Mouse (Mus musculus): Measurements from ENCODE around the gene Ncoa1. TPM values are rescaled to one million over a fixed set of nuclear protein-coding genes. Genes with fewer than 3 reads are reported as not detected.
A peak's percentile ranks its signal among the peaks of the same experiment; 100 is the strongest.

Gene Ncoa1
- polyA plus RNA-seq, 1 experiment from 2014 or later = 21.0 TPM

DNA sequence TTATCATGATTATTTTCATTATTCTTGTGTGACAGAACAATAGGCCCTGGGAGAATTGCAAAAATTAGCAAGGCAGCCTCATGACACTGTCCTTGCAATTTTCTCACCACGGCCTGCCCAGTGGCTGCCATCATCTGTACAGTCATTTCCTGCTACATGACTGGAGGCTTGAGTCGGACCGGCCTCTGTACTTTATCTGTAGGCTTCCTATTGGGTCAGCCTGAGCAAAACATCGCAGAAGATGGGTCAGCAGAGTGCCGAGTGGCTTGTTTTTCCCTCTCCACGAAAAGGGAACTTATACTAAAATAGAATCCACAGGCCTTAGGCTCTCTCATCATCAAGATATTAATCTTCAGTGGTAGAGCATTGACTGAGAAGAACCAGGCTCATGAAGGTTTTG, 28.3 kb upstream of the Ncoa1 start:
- ATAC-seq = no peak
- H3K27me3 ChIP-seq (replicated peaks; ENCODE audit: control insufficient read depth, insufficient read depth, low read length) = no peaks in the 10 kb centered on the region
- no peak overlapping the region for H3K4me2 ChIP-seq (ENCODE audit: low read length)
- no peak overlapping the region for H3K4me3 ChIP-seq (replicated peaks; ENCODE audit: low read length)
- no peak overlapping the region for H3K9ac ChIP-seq (replicated peaks; ENCODE audit: low read depth, low read length)
- H3K36me3 ChIP-seq (ENCODE audit: control insufficient read depth, insufficient read depth) = no peaks in the 10 kb centered on the region
- no peaks in the 10 kb centered on the region for H3K9me3 ChIP-seq (ENCODE audit: control insufficient read depth, low read length)
- H3K27ac ChIP-seq (ENCODE audit: low read length) = no peak overlapping the region
- H3K4me1 ChIP-seq (replicated peaks; ENCODE audit: control insufficient read depth, insufficient read depth, low read length) = peaks cover 21% of the 10 kb centered on the region
- 84% methylated on average over 6 of the region's 6 CpGs for WGBS

DNA sequence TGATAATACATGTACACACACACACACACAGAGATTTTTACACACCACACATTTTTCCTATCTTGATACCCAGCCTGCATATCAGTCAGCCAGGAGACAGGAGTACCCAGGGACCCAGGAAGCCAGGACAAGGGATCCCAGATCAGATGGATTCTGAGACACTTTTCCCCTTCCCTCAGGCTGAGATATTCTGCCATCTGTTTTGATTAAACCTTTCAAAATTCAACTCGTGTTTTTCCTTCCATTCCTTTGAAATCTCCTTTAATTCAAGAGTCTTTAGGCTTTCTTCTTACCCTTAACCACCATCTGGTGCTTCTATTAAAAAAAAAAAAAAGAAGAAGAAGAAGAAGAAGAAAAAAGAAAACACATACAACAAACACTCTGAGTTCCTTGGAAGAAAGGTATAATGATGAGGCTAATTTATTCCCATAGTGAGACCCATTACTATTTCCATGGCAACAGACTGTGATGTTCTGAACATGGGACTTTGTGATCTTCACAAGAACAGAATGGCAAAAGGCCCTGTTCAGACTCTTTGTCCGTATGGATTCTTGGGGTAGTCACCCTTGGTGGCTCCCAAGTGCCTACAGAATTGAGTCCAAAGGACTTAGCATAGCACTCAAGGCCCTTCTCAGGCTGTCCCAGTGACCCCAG, 26.8 kb upstream of the Ncoa1 start:
- Histone ChIP-seq H3K27ac (ENCODE audit: low read length) (peak overlapping the region; percentile 77), H3K4me2 (ENCODE audit: low read length) (no peak overlapping the region), H3K36me3 (ENCODE audit: control insufficient read depth, insufficient read depth) (no peaks in the 10 kb centered on the region), H3K4me1 (replicated peaks; ENCODE audit: control insufficient read depth, insufficient read depth, low read length) (peaks cover 18% of the 10 kb centered on the region), H3K4me3 (replicated peaks; ENCODE audit: low read length) (no peak overlapping the region), H3K27me3 (replicated peaks; ENCODE audit: control insufficient read depth, insufficient read depth, low read length) (no peaks in the 10 kb centered on the region), H3K9ac (replicated peaks; ENCODE audit: low read depth, low read length) (no peak overlapping the region), H3K9me3 (ENCODE audit: control insufficient read depth, low read length) (no peaks in the 10 kb centered on the region)
- ATAC-seq = peak; percentile 51
- WGBS = 13% methylated on average over 2 of the region's 2 CpGs

DNA sequence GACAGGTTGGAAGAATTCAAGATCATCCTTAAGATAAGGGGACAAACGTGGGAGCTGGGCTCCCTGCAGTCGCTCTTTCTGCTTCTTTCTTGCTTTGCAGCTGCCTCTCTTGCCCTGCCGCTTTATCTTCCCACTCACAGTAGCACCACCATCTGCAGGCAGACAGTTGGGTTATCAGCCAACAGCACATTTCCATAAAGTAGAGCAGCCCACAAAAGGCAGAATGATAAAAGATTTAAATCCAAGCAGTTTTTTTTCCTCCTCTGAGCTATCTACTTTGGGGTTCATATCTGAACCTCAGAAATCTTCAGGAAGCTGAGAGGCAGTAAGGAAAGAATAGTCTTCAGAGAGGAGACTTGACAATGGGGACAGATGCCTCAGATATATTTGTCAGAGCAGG, 24.9 kb upstream of the Ncoa1 start:
- Histone ChIP-seq H3K4me3 (replicated peaks; ENCODE audit: low read length) (no peak overlapping the region), H3K4me2 (ENCODE audit: low read length) (no peak overlapping the region), H3K27me3 (replicated peaks; ENCODE audit: control insufficient read depth, insufficient read depth, low read length) (no peaks in the 10 kb centered on the region), H3K9me3 (ENCODE audit: control insufficient read depth, low read length) (no peaks in the 10 kb centered on the region), H3K4me1 (replicated peaks; ENCODE audit: control insufficient read depth, insufficient read depth, low read length) (peaks cover 14% of the 10 kb centered on the region), H3K36me3 (ENCODE audit: control insufficient read depth, insufficient read depth) (no peaks in the 10 kb centered on the region), H3K9ac (replicated peaks; ENCODE audit: low read depth, low read length) (no peak overlapping the region), H3K27ac (ENCODE audit: low read length) (peak overlapping the region; percentile 1; the same call in 1 of the 2 replicates)
- 18% methylated on average over 3 of the region's 3 CpGs for WGBS
- peak; percentile 56 for ATAC-seq

DNA sequence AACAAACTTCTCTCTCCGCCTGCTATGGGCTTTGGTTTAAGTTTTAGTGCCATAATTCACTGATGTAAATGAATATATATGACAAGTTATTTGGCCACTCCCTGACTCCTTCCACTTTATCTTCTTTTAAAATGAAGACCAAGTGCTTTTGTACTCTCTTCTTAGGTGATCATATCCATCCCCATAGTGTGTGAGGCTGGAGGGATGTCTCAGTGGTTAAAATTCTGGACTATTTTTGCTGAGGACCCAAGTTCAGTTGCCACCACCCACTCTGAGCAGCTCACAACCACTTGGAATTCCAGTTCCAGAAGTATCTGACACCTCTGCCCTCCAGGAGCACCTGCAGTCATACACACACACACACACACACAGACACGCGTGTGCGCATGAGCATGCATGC, 23.5 kb upstream of the Ncoa1 start:
- no peak overlapping the region for H3K4me2 ChIP-seq (ENCODE audit: low read length)
- H3K4me1 ChIP-seq (replicated peaks; ENCODE audit: control insufficient read depth, insufficient read depth, low read length) = peaks cover 14% of the 10 kb centered on the region
- H3K36me3 ChIP-seq (ENCODE audit: control insufficient read depth, insufficient read depth) = no peaks in the 10 kb centered on the region
- H3K27ac ChIP-seq (ENCODE audit: low read length) = no peak overlapping the region
- H3K9me3 ChIP-seq (ENCODE audit: control insufficient read depth, low read length) = no peaks in the 10 kb centered on the region
- no peak for ATAC-seq
- H3K9ac ChIP-seq (replicated peaks; ENCODE audit: low read depth, low read length) = no peak overlapping the region
- no peaks in the 10 kb centered on the region for H3K27me3 ChIP-seq (replicated peaks; ENCODE audit: control insufficient read depth, insufficient read depth, low read length)
- H3K4me3 ChIP-seq (replicated peaks; ENCODE audit: low read length) = no peak overlapping the region
- 96% methylated on average over 4 of the region's 4 CpGs for WGBS

DNA sequence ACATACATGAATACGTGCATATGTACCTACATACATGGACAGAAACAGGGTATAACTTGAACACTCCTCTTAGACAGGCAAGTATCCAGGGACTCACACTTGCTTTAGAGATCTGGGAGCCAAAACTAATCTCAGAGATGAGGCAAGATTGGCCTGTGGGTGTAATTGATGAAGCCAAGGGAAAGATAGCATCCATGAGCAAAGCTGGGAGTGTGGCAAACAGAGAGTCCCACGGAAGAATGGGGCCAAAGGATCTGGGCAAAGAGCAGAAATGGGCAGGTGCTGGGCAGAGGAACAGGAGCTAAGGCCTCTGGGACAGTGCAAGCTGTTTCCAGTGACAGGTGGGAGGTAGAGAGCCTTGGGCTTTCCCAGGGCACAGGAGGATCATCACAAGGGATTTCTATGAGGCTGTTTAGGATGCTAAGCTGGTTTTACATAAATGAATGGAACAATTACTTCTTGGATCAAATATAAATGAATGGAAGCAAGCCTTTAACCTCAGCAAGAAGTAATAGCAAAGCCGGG, 22.7 kb upstream of the Ncoa1 start:
- Histone ChIP-seq H3K4me3 (replicated peaks; ENCODE audit: low read length) (no peak overlapping the region), H3K9ac (replicated peaks; ENCODE audit: low read depth, low read length) (no peak overlapping the region), H3K4me2 (ENCODE audit: low read length) (no peak overlapping the region), H3K27me3 (replicated peaks; ENCODE audit: control insufficient read depth, insufficient read depth, low read length) (no peaks in the 10 kb centered on the region), H3K27ac (ENCODE audit: low read length) (no peak overlapping the region), H3K9me3 (ENCODE audit: control insufficient read depth, low read length) (no peaks in the 10 kb centered on the region), H3K4me1 (replicated peaks; ENCODE audit: control insufficient read depth, insufficient read depth, low read length) (peaks cover 14% of the 10 kb centered on the region), H3K36me3 (ENCODE audit: control insufficient read depth, insufficient read depth) (no peaks in the 10 kb centered on the region)
- ATAC-seq = no peak
- 81% methylated on average over 3 of the region's 3 CpGs for WGBS

DNA sequence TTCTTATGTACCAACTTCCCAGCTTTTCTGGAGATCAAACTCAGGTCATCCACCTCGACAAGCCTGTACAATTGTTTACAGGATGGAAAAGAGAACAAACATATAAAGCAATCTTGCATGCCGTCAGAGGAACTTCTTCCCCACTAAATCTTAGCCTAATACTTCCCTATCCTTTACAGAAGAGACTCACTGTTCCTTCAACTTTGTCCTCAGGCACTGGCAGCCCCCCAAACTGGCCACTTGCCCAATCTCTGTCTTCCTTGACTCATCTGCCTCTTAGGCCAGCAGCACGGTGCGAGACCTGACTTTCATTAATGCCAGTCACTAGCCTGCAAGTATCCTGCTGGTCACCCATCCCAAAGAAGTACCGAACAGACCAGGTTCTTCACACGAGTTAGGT, 11.4 kb upstream of the Ncoa1 start:
- WGBS = 69% methylated on average over 6 of the region's 6 CpGs
- no peak for ATAC-seq

DNA sequence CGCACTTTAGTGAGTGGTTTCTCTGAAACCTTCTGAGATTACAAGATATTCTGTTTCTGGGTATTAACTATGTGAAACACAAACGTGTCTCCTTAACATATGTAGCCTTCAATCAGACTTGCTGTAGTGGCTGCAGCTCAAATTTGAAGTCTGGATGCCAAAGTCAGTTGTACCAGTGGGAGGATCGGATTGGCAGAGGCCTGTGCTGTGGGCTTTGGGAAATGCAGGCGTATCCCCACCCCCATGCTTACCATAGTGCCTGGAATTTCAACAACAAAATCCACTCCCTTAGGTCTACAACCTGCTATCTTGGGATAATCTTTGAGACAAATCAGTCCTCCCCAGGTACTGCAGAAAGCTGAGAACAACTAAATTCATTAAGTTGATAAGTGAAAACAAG, 6.4 kb upstream of the Ncoa1 start:
- Histone ChIP-seq H3K4me3 (replicated peaks; ENCODE audit: low read length) (no peak overlapping the region), H3K27ac (ENCODE audit: low read length) (no peak overlapping the region), H3K27me3 (replicated peaks; ENCODE audit: control insufficient read depth, insufficient read depth, low read length) (no peaks in the 10 kb centered on the region), H3K4me1 (replicated peaks; ENCODE audit: control insufficient read depth, insufficient read depth, low read length) (peaks cover 5% of the 10 kb centered on the region), H3K36me3 (ENCODE audit: control insufficient read depth, insufficient read depth) (no peaks in the 10 kb centered on the region), H3K4me2 (ENCODE audit: low read length) (no peak overlapping the region), H3K9me3 (ENCODE audit: control insufficient read depth, low read length) (no peaks in the 10 kb centered on the region), H3K9ac (replicated peaks; ENCODE audit: low read depth, low read length) (no peak overlapping the region)
- 58% methylated on average over 4 of the region's 4 CpGs for WGBS
- ATAC-seq = peak; percentile 80

More for the DNA sequence above, 11.4 kb upstream of the Ncoa1 start:
- Histone ChIP-seq H3K4me3 (replicated peaks; ENCODE audit: low read length) (no peak overlapping the region), H3K9me3 (ENCODE audit: control insufficient read depth, low read length) (no peaks in the 10 kb centered on the region), H3K27me3 (replicated peaks; ENCODE audit: control insufficient read depth, insufficient read depth, low read length) (no peaks in the 10 kb centered on the region), H3K9ac (replicated peaks; ENCODE audit: low read depth, low read length) (no peak overlapping the region), H3K27ac (ENCODE audit: low read length) (no peak overlapping the region), H3K4me1 (replicated peaks; ENCODE audit: control insufficient read depth, insufficient read depth, low read length) (no peaks in the 10 kb centered on the region), H3K4me2 (ENCODE audit: low read length) (no peak overlapping the region), H3K36me3 (ENCODE audit: control insufficient read depth, insufficient read depth) (no peaks in the 10 kb centered on the region)

DNA sequence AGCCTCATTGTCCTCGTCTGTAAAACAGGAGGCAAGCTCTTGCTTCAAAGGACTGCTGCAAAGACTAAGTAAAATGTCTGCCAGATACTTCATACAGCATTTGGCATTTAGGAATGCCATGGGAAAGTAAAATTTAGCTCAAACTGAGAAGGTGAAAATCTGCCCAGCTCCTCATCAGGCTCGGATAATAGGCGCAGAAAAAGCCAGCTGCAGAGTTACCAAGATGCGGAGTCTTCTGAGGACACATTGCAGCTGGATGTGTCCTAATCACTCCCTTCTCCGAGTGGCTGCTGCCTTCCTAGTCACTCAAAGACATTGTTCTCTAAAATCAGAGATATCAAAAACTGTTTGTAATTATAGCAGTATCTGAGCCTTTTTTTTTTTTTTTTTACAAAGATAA, 4.7 kb upstream of the Ncoa1 start:
- no peak overlapping the region for H3K4me3 ChIP-seq (replicated peaks; ENCODE audit: low read length)
- H3K9ac ChIP-seq (replicated peaks; ENCODE audit: low read depth, low read length) = no peak overlapping the region
- H3K4me2 ChIP-seq (ENCODE audit: low read length) = no peak overlapping the region
- peaks cover 10% of the 10 kb centered on the region for H3K4me1 ChIP-seq (replicated peaks; ENCODE audit: control insufficient read depth, insufficient read depth, low read length)
- H3K36me3 ChIP-seq (ENCODE audit: control insufficient read depth, insufficient read depth) = no peaks in the 10 kb centered on the region
- H3K9me3 ChIP-seq (ENCODE audit: control insufficient read depth, low read length) = no peaks in the 10 kb centered on the region
- 0 out of 2 replicates have a peak overlapping the region, but pooled peaks have one; percentile 28 for H3K27ac ChIP-seq (ENCODE audit: low read length)
- WGBS = 47% methylated on average over 5 of the region's 5 CpGs
- ATAC-seq = no peak
- no peaks in the 10 kb centered on the region for H3K27me3 ChIP-seq (replicated peaks; ENCODE audit: control insufficient read depth, insufficient read depth, low read length)

DNA sequence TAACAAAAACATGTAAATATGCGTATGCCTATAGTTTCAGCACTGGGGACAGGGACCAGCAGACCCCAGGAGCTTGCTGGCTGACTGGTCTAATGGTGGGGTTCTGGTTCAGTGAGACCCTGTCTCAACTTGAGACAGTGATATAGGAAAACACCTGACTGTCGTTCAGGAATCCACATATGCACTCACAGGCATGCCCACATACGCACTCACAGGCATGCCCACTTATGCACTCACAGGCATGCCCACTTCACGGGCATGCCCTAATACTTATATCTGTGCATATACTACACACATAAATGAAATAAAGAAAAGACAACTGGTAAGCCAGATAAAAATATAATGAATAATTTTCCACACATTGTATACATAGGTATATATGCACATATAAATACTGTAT, 3.3 kb upstream of the Ncoa1 start:
- no peaks in the 10 kb centered on the region for H3K27me3 ChIP-seq (replicated peaks; ENCODE audit: control insufficient read depth, insufficient read depth, low read length)
- 81% methylated on average over 4 of the region's 4 CpGs for WGBS
- no peak overlapping the region for H3K9ac ChIP-seq (replicated peaks; ENCODE audit: low read depth, low read length)
- no peaks in the 10 kb centered on the region for H3K9me3 ChIP-seq (ENCODE audit: control insufficient read depth, low read length)
- no peak overlapping the region for H3K4me3 ChIP-seq (replicated peaks; ENCODE audit: low read length)
- ATAC-seq = no peak
- no peak overlapping the region for H3K27ac ChIP-seq (ENCODE audit: low read length)
- H3K4me1 ChIP-seq (replicated peaks; ENCODE audit: control insufficient read depth, insufficient read depth, low read length) = peaks cover 18% of the 10 kb centered on the region
- no peaks in the 10 kb centered on the region for H3K36me3 ChIP-seq (ENCODE audit: control insufficient read depth, insufficient read depth)
- H3K4me2 ChIP-seq (ENCODE audit: low read length) = no peak overlapping the region
